Mouse (Mus musculus): Measurements from ENCODE around the gene Dach1. TPM values are rescaled to one million over a fixed set of nuclear protein-coding genes. Genes with fewer than 3 reads are reported as not detected.

Dach1 gene
- 4.8 and 5.5 TPM in 2 replicates for polyA plus RNA-seq (2015; fragmentation: Nextera tagmentation; extraction: Ambion mirVana)

DNA sequence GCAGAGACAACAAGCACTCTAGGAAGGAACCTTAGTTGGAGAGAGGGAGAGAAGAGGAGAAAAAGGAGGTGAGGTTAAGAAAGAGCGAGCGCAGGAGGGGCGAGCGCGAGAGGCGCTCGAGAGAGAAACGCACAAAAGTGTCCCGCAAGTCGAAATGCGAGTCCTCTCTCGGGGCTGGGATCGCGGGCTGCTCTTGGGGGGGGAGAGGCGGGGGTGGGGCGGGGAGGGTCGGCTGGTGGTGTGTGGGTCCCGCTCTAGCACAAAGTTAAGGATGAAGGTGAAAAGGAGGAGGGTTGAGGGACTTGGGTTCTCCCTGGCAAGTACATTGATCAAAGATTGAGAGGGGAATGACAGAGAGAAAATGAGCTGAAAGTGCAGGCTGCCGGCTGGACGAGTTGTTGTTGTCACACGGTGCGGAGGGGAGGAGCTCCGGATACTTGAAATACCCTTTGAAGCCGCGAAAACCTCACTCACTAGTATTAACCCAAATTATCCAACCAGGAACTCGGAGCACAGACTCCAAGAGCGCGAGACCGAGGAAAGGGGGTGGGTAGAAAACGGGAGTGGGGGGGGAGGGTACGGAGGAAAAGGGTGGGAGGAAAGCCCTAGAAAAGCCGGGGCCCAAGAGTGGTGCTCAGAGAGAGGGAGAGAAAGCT, at the start of gene Dach1:
Gene Dach1 (minus strand): TSS at position 345 of the 656 bp plus-strand sequence.

